Mouse (Mus musculus) retina, adult 2 months (tissue): ENCODE measurements at regions not wholly inside any gene's neighbourhood (a gene's known extent, or its start where the extent isn't known, plus 50 kb on each side); places are given as distances from the start of the nearest gene placed in this dataset.
"Not testable (repeated sequence)": the region's sequence is repeated elsewhere in the genome, so short reads cannot be mapped to it uniquely, and the experiment has no call there.

Experiments
- DNase-seq: peaks from one replicate; pipeline ENCODE4 v3.0.0-alpha.2; 2012; ENCODE audit warnings: low read depth, low spot score

GRCm38 (mm10) chr12:77588297-77588696 is 350.4 kb downstream of the Fut8 start:
- DNase-seq: no peak

- no peak for DNase-seq
These were observed 351.5 kb downstream of the Fut8 start for GRCm38 (mm10) chr12:77589416-77589815.

- no peak for DNase-seq
These were observed 356.2 kb downstream of the Fut8 start for GRCm38 (mm10) chr12:77594092-77594491.

- DNase-seq: no peak
These were observed 356.7 kb downstream of the Fut8 start for GRCm38 (mm10) chr12:77594657-77595056.

DNA sequence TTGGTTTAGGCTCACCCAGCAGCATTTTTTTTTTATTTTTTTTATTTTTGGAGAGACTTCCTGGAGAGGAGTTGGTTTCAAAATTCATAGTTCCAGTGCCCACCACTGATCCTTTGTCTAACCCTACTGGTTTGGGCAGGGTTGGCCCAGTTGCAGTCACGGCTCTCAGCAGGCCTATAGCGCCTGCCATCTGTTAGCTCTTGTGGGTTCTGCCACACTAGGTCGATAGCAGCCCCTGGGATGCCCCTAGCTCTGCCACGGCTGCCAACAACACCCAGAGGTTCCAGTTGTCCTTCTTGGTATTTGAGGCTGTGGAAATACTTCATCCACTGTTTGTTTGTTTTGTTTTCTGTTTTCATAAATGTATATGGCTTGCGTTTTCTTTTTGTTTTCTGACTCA is 357.9 kb downstream of the Fut8 start:
- no peak for DNase-seq

DNA sequence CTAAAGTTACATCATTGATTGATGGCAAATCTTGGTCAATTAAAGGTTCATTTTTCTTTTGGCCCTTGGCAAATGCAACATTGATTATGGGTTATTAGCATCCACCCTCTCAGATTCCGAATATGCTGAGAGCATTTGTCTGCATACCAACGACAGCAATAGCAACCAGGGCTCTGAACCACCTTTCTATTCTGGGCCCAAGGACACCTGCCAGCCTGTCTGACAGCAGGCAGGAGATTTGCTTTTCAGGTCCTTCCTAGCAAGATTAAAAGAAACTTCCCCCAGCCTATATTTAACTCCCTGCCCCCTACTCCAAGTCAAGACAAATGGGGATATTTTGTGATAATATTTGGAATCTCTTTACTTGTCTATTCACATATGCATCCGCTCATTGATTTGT is 358.8 kb downstream of the Fut8 start:
- no peak for DNase-seq

DNA sequence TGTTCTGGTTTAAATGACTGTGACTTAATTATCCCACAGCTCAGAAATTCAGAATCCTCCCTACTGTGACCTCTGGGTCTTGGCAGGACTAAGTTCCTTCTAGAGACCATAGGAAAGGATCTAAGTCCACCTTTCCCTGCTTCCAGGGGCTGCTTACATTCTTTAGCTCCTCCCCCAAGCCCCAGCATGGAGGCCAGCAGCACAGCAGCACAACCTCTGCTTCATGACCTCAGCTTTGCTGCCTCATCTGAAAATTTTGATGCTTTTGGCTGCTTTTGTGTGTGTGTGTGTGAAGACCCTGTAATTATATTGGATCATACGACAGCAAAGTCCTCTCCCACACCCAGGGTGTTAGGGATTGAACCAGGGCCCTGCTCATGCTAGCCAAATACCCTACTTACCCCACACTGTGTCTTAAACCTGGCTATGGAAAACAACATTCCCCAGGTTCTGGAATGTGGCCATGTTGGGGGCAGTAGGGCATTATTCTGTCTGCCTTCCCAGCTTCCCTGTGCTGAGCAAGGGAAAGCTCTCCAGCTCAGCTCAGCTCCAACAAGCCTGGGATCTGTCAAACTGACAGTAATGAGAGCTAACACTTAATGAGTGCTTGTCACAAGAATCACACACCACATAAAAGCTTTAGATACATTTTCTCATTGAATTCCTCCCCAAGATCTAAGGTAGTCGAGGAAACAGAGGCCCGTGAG is 359.9 kb downstream of the Fut8 start:
- DNase-seq: no peak

DNA sequence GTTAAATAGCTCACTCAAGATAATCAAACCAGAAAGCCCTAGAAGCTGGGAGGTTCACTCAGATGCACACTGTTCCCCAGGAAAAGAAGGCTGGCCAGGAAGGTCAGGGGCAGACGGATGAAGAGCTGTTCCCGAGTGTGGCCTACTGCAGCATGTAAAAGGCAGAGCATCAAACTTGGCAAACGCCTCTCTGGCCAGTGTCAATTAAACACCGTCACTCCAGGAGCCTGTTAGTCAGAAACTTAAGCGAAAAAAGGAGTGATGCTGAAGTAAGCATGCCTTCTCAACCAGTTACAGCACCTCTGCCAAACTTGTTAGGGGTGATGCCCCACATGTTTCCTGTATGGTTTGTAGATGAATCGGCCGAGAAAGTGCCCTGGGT is 360.4 kb downstream of the Fut8 start:
- no peak for DNase-seq

DNA sequence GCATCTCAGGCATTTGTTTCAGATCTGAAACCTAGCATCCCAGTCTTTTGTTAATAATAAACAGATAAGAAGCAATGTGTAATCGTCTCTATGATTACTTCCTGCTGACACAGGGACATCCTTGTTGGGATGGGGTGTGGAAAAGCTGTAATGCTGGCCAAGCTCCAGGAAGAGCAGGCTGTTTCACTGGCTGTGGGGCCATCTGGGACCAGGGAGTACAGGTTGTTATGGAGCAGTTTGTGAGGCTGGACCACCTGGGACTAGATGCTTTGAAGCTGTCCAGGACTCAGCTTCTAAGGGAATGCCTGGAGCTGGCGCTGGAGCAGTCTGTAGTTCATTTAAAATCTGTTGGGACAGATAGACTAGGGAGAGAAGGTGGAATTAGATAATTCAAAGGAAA is 361.5 kb downstream of the Fut8 start:
- no peak for DNase-seq

- DNase-seq: no peak
These were observed 366.0 kb downstream of the Fut8 start for GRCm38 (mm10) chr12:77603832-77604501.

DNA sequence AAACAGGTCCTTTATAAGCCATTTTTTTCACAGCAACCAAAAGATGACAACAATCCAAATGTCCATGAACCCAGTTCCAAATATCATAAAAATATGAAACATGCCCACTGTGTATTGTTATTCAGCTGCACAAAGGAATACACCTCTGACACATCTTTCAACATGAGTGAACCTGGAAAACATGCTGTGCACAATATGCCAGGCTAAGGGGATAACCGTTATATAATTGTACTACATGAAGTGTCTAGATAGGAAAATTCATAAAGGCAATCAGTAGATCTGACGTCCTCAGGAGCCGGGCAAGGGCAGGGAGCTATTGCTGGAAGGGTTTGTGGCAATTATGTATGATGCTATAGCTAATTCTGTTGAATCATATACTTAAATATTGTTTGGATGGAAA is 379.6 kb downstream of the Fut8 start:
- no peak for DNase-seq

GRCm38 (mm10) chr12:77622243-77622642 is 384.3 kb downstream of the Fut8 start:
- no peak for DNase-seq

GRCm38 (mm10) chr12:77624323-77624722 is 386.4 kb downstream of the Fut8 start:
- DNase-seq: not testable (repeated sequence)

DNA sequence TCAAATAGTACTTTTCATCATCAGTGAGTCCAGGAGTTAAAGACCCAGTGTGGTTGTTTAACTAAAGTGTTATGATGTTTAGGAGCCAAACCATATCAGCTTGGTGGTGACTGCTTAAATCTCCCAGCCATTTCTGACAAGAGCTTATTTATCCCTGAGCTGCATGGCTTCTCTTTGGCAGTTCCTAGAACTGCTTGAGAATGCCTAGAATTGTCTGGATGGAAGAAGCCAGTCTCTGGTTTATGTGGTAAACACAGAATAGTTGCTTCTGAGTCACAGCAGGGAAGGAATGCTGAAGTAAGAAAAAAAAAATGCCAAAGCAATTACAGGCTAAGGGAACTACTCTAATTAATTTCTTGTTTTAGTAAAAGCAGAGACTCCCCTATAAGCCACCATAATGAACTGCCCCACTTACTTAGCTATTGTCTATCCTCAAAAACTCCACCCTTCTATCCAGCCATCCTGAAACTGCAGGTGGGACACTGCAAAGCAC is 390.5 kb downstream of the Fut8 start:
- no peak for DNase-seq

- DNase-seq: no peak
These were observed 396.2 kb downstream of the Fut8 start for GRCm38 (mm10) chr12:77633981-77634650.

DNA sequence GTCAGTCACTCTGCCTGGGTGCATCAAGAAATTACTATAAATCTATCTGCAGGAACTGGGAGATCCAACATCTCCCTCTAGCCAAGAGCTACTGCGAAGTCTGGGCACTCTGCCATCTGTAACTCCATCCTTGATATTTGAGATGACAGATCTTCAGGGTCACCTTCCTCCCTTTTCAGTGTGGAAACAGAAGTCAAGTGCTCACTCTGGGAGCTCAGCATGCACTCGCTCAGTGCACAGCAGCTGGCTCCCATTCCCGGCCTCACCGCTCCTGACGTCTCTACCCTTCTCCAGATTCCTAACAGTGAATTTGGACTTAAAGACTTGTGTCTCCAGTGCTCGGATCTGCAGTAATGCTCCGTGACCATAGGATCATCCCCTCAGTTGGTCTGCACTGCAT is 400.3 kb downstream of the Fut8 start:
- DNase-seq: peak; percentile 4

DNA sequence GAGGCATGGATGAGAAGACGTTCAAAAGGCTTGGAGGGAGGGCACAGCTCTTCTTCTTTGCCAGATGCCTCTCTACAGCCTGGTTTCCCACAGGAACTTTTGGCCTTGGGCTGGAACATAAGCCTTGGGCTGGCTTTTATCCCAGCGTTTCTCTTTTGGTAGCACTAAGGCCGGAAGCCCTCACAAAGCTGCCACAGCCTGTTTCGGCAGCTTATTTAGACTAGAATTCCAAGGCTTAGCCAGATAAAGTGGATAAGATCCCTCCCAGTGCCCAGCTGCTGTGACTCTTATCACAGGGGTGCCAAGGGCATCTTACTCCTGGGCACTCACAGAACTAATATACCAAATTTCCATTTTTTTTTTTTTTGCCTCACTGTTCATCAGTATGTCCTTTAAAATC is 404.4 kb downstream of the Fut8 start:
- no peak for DNase-seq

GRCm38 (mm10) chr12:77647841-77648240 is 409.9 kb downstream of the Fut8 start:
- DNase-seq: no peak

DNA sequence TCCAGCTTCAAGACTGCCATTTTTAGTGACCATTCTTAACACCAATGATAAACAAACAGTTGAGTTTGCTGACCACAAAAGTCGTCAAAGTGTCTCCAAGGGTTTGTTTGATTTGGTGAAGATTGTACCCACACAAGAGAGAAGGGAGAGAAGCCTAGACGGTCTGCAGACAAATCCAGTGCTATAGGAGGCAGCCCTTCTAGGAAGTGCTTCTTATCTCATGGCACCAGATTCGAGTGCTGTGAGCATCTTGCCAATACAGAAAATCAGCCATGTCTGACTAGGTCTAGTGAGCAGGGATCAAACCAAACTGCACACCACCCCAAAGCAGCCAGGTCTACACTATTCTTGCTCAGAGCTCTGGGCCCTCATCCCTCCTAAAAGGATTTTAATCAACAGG is 416.4 kb downstream of the Fut8 start:
- no peak for DNase-seq

DNA sequence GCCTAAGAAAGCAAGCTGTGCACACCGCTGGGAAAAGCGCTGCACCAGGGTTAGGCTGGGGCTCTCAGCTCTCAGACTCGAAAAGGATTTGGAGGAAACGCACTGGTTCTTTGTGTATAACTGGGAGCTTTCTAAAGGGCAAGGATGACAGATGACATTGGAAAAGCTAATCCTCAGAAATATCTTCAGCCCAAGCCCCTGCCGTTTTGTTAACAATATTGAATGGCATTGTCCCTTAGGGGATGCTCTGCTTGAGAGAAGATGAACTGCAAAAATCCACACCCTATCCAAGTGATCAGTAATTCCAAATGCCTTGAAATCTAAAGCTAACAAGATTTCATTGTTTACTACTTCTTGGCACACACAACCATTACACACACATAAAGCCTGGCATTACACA is 419.1 kb downstream of the Fut8 start:
- no peak for DNase-seq

- no peak for DNase-seq
These were observed 420.0 kb downstream of the Fut8 start for GRCm38 (mm10) chr12:77657878-77658277.

- no peak for DNase-seq
These were observed 425.3 kb downstream of the Fut8 start for GRCm38 (mm10) chr12:77663180-77663579.
